Mouse (Mus musculus) MEL (cell line): ENCODE measurements around the gene Avp. TPM values are rescaled to one million over a fixed set of nuclear protein-coding genes. Genes with fewer than 3 reads are reported as not detected.

Experiments
- DNase-seq: peaks from one replicate; pipeline ENCODE4 v3.0.0; 2011; ENCODE audit warnings: low read depth, low spot score
- H3K27ac ChIP-seq: 2 replicates; pipeline ENCODE4 v1.5.1; 2012; ENCODE audit warnings: low read depth, mild to moderate bottlenecking, control low read depth, low read length, moderate library complexity; ENCODE audit not compliant: control insufficient read depth
- H3K27me3 ChIP-seq, 2 experiments: fragments of 150-350 bp in 1 of 2; sonication (generic) in 1 of 2; 2 replicates each; pipeline ENCODE4 v1.6.1; 2012; ENCODE audit warnings: low read length in 2 of 2, mild to moderate bottlenecking in 2 of 2, improper control_type of control experiment in 1 of 2, moderate library complexity in 1 of 2; ENCODE audit not compliant: insufficient read depth in 2 of 2, control insufficient read depth in 1 of 2
- H3K36me3 ChIP-seq, 2 experiments: 2 replicates each; pipeline ENCODE4 v1.6.1; 2012 to 2014; ENCODE audit warnings: low read length in 2 of 2, improper control_type of control experiment in 1 of 2, inconsistent platforms in 1 of 2, mild to moderate bottlenecking in 1 of 2; ENCODE audit not compliant: insufficient read depth in 2 of 2, control insufficient read depth in 1 of 2
- H3K4me1 ChIP-seq, 2 experiments: fragments of 150-350 bp in 1 of 2; sonication (generic) in 1 of 2; 2 replicates each; pipeline ENCODE4 v1.6.1; 2012; ENCODE audit warnings: low read length in 2 of 2, improper control_type of control experiment in 1 of 2, mild to moderate bottlenecking in 1 of 2; ENCODE audit not compliant: insufficient read depth in 2 of 2, control insufficient read depth in 1 of 2
- H3K4me3 ChIP-seq, 2 experiments: fragments of 150-350 bp in 1 of 2; sonication (generic) in 1 of 2; 2 replicates each; pipeline ENCODE4 v1.5.1; 2012; ENCODE audit warnings: low read depth in 2 of 2, low read length in 2 of 2, mild to moderate bottlenecking in 2 of 2, moderate library complexity in 2 of 2, control low read depth in 1 of 2, improper control_type of control experiment in 1 of 2; ENCODE audit not compliant: control insufficient read depth in 1 of 2, insufficient read depth in 1 of 2
- H3K79me2 ChIP-seq: 2 replicates; pipeline ENCODE4 v1.6.1; 2012; ENCODE audit warnings: mild to moderate bottlenecking, low read length, moderate library complexity; ENCODE audit not compliant: control insufficient read depth, poor library complexity, insufficient read depth
- H3K9ac ChIP-seq: 2 replicates; pipeline ENCODE4 v1.6.1; 2012; ENCODE audit warnings: low read depth, mild to moderate bottlenecking, control low read depth, low read length, moderate library complexity; ENCODE audit not compliant: control insufficient read depth, poor library complexity, severe bottlenecking
- H3K9me3 ChIP-seq: fragments of 150-350 bp; sonication (generic); replicated peaks from 2 replicates; pipeline ENCODE4 v1.6.1; 2012; ENCODE audit warnings: mild to moderate bottlenecking, low read length, improper control_type of control experiment, moderate library complexity; ENCODE audit not compliant: insufficient read depth
- BHLHE40 ChIP-seq: IDR thresholded peaks from 2 replicates; pipeline ENCODE4 v1.6.1; 2012; ENCODE audit warnings: low read depth, mild to moderate bottlenecking, inconsistent platforms, low read length, improper control_type of control experiment, borderline replicate concordance
- CHD1 ChIP-seq: IDR thresholded peaks from 2 replicates; pipeline ENCODE4 v1.6.1; 2012; ENCODE audit warnings: low read depth, mild to moderate bottlenecking, inconsistent platforms, low read length, improper control_type of control experiment
- CHD2 ChIP-seq: IDR thresholded peaks from 2 replicates; pipeline ENCODE4 v1.6.1; 2011; ENCODE audit warnings: low read length, improper control_type of control experiment
- E2F4 ChIP-seq: IDR thresholded peaks from 2 replicates; pipeline ENCODE4 v1.6.1; 2011; ENCODE audit warnings: low read depth, low read length, improper control_type of control experiment, borderline replicate concordance
- ELF1 ChIP-seq: IDR thresholded peaks from 2 replicates; pipeline ENCODE4 v1.6.1; 2014; ENCODE audit warnings: low read depth, mild to moderate bottlenecking, inconsistent platforms, low read length, improper control_type of control experiment, moderate library complexity
- EP300 ChIP-seq, 2 experiments: IDR thresholded peaks; 2 replicates each; pipeline ENCODE4 v1.6.1; 2011; ENCODE audit warnings: improper control_type of control experiment in 2 of 2, low read length in 2 of 2, low read depth in 1 of 2, mild to moderate bottlenecking in 1 of 2
- ETS1 ChIP-seq: IDR thresholded peaks from 2 replicates; pipeline ENCODE4 v1.6.1; 2012; ENCODE audit warnings: low read depth, mild to moderate bottlenecking, inconsistent platforms, low read length, improper control_type of control experiment, moderate library complexity
- GABPA ChIP-seq: IDR thresholded peaks from 2 replicates; pipeline ENCODE4 v1.6.1; 2012; ENCODE audit warnings: low read depth, mild to moderate bottlenecking, inconsistent platforms, low read length, improper control_type of control experiment, moderate library complexity
- GATA1 ChIP-seq: IDR thresholded peaks from 2 replicates; pipeline ENCODE4 v1.6.1; 2011; ENCODE audit warnings: low read depth, low read length, improper control_type of control experiment
- HCFC1 ChIP-seq: IDR thresholded peaks from 2 replicates; pipeline ENCODE4 v1.6.1; 2012; ENCODE audit warnings: low read depth, mild to moderate bottlenecking, inconsistent platforms, low read length, improper control_type of control experiment, moderate library complexity
- JUND ChIP-seq: IDR thresholded peaks from 2 replicates; pipeline ENCODE4 v1.6.1; 2011; ENCODE audit warnings: low read depth, mild to moderate bottlenecking, improper control_type of control experiment, low read length
- KAT2A ChIP-seq: conservative IDR thresholded peaks from 2 replicates; pipeline ENCODE4 v1.6.1; 2012; ENCODE audit warnings: low read depth, low read length, improper control_type of control experiment, inconsistent platforms
- MAFK ChIP-seq: IDR thresholded peaks from 2 replicates; pipeline ENCODE4 v1.6.1; 2011; ENCODE audit warnings: low read depth, mild to moderate bottlenecking, low read length, improper control_type of control experiment, borderline replicate concordance
- MAX ChIP-seq: IDR thresholded peaks from 2 replicates; pipeline ENCODE4 v1.6.1; 2011; ENCODE audit warnings: low read length, improper control_type of control experiment
- MAZ ChIP-seq: IDR thresholded peaks from 2 replicates; pipeline ENCODE4 v1.6.1; 2012; ENCODE audit warnings: low read depth, mild to moderate bottlenecking, inconsistent platforms, low read length, improper control_type of control experiment
- MEF2A ChIP-seq: IDR thresholded peaks from 2 replicates; pipeline ENCODE4 v1.6.1; 2014; ENCODE audit warnings: low read depth, mild to moderate bottlenecking, inconsistent platforms, low read length, improper control_type of control experiment; ENCODE audit not compliant: poor library complexity, insufficient replicate concordance, severe bottlenecking; ENCODE audit errors: extremely low read depth
- MXI1 ChIP-seq: IDR thresholded peaks from 2 replicates; pipeline ENCODE4 v1.6.1; 2011; ENCODE audit warnings: mild to moderate bottlenecking, low read depth, low read length, improper control_type of control experiment
- MYC ChIP-seq: IDR thresholded peaks from 2 replicates; pipeline ENCODE4 v1.6.1; 2011; ENCODE audit warnings: low read depth, mild to moderate bottlenecking, low read length, improper control_type of control experiment, moderate library complexity
- NELFE ChIP-seq: IDR thresholded peaks from 2 replicates; pipeline ENCODE4 v1.6.1; 2011; ENCODE audit warnings: low read depth, low read length, improper control_type of control experiment
- NRF1 ChIP-seq: IDR thresholded peaks from 2 replicates; pipeline ENCODE4 v1.6.1; 2014; ENCODE audit warnings: low read depth, mild to moderate bottlenecking, inconsistent platforms, low read length, improper control_type of control experiment, moderate library complexity; ENCODE audit not compliant: poor library complexity, insufficient read depth, severe bottlenecking
- POLR2AphosphoS2 ChIP-seq: IDR thresholded peaks from 2 replicates; pipeline ENCODE4 v1.6.1; 2011; ENCODE audit warnings: low read length, improper control_type of control experiment
- RAD21 ChIP-seq: IDR thresholded peaks from 2 replicates; pipeline ENCODE4 v1.6.1; 2011; ENCODE audit warnings: mild to moderate bottlenecking, low read depth, low read length, improper control_type of control experiment
- RCOR1 ChIP-seq: IDR thresholded peaks from 2 replicates; pipeline ENCODE4 v1.6.1; 2012; ENCODE audit warnings: low read depth, mild to moderate bottlenecking, inconsistent platforms, low read length, improper control_type of control experiment
- SIN3A ChIP-seq: IDR thresholded peaks from 2 replicates; pipeline ENCODE4 v1.6.1; 2012; ENCODE audit warnings: low read length, improper control_type of control experiment, inconsistent platforms
- SMC3 ChIP-seq: IDR thresholded peaks from 2 replicates; pipeline ENCODE4 v1.6.1; 2011; ENCODE audit warnings: low read depth, low read length, improper control_type of control experiment
- TBP ChIP-seq: IDR thresholded peaks from 2 replicates; pipeline ENCODE4 v1.8.0; 2011; ENCODE audit warnings: low read depth, low read length, improper control_type of control experiment
- TCF12 ChIP-seq: IDR thresholded peaks from 2 replicates; pipeline ENCODE4 v1.6.1; 2014; ENCODE audit warnings: low read depth, mild to moderate bottlenecking, inconsistent platforms, low read length, improper control_type of control experiment, moderate library complexity
- USF1 ChIP-seq: IDR thresholded peaks from 2 replicates; pipeline ENCODE4 v1.6.1; 2014; ENCODE audit warnings: low read depth, mild to moderate bottlenecking, inconsistent platforms, low read length, improper control_type of control experiment, moderate library complexity
- USF2 ChIP-seq, 2 experiments: IDR thresholded peaks; 2 replicates each; pipeline ENCODE4 v1.6.1; 2011 to 2012; ENCODE audit warnings: improper control_type of control experiment in 2 of 2, low read length in 2 of 2, borderline replicate concordance in 1 of 2, inconsistent platforms in 1 of 2, low read depth in 1 of 2, mild to moderate bottlenecking in 1 of 2; ENCODE audit not compliant: insufficient read depth in 1 of 2
- ZC3H11A ChIP-seq: IDR thresholded peaks from 2 replicates; pipeline ENCODE4 v1.6.1; 2012; ENCODE audit warnings: low read depth, mild to moderate bottlenecking, inconsistent platforms, low read length, improper control_type of control experiment
- ZKSCAN1 ChIP-seq: IDR thresholded peaks from 2 replicates; pipeline ENCODE4 v1.6.1; 2012; ENCODE audit warnings: low read depth, mild to moderate bottlenecking, inconsistent platforms, low read length, improper control_type of control experiment, moderate library complexity
- ZMIZ1 ChIP-seq: IDR thresholded peaks from 2 replicates; pipeline ENCODE4 v1.6.1; 2012; ENCODE audit warnings: low read depth, mild to moderate bottlenecking, inconsistent platforms, low read length, improper control_type of control experiment, moderate library complexity
- ZNF384 ChIP-seq: IDR thresholded peaks from 2 replicates; pipeline ENCODE4 v1.6.1; 2012; ENCODE audit warnings: low read depth, mild to moderate bottlenecking, inconsistent platforms, low read length, improper control_type of control experiment
- polyA plus RNA-seq, 2 experiments: library from polyadenylated mRNA; stranded (reverse) in 1 of 2; unstranded in 1 of 2; fragments of >175 nt in 1 of 2; fragments of >200 nt in 1 of 2; gene quantifications; 2 replicates each; pipeline versions ENCODE4 v1.2.1 to v1.2.4; 2012; ENCODE audit warnings: low replicate concordance in 2 of 2, low read depth in 1 of 2; ENCODE audit not compliant: insufficient read length in 2 of 2, insufficient read depth in 1 of 2, missing spikeins in 1 of 2
- total RNA-seq: library from RNA; depleted of rRNA; stranded (reverse); fragments of 300-350 nt; gene quantifications from 2 replicates; pipeline ENCODE4 v1.2.3, GENCODE M21; 2012

The Avp gene
- total and polyA plus RNA-seq, 3 experiments = not detected

DNA sequence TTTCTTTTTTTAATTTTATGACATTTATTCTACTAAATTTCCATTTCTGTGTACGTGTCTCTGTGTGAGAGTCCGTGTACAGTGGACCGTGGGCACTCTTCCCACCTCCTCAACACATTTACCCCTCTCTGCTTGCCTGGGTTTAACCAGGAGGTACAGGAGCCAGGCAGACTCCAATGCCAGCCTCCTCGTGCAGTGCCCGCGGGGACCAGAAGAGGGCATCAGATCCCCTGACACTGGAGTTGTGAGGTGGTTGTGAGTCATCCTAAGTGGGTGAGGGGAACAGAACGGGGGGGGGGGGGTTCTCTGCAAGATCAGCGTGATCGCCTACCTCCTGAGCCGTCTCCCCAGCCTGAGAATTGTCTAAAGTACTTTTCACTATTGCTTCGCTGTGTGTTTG lies 4.2 kb downstream of the Avp start (continued):
- TF ChIP-seq BHLHE40 = peak; percentile 60; the same call in 1 of the 2 replicates
- TF ChIP-seq USF1 = no peak
- no peak for TF ChIP-seq NRF1
- TF ChIP-seq CHD2 = no peak
- TF ChIP-seq ZMIZ1 = no peak
- no peak for TF ChIP-seq ZKSCAN1
- TF ChIP-seq POLR2AphosphoS2 = no peak
- no peak for TF ChIP-seq ETS1
- TF ChIP-seq SIN3A = peak; percentile 29; the same call in 1 of the 2 replicates
- TF ChIP-seq JUND = peak; percentile 78; the same call in 1 of the 2 replicates
- TF ChIP-seq GABPA = no peak
- peak; percentile 69 for TF ChIP-seq RAD21
- TF ChIP-seq KAT2A = no peak
- 0 out of 2 replicates have a peak, but pooled peaks have one; percentile 12 for TF ChIP-seq MYC
- TF ChIP-seq E2F4 = no peak

DNA sequence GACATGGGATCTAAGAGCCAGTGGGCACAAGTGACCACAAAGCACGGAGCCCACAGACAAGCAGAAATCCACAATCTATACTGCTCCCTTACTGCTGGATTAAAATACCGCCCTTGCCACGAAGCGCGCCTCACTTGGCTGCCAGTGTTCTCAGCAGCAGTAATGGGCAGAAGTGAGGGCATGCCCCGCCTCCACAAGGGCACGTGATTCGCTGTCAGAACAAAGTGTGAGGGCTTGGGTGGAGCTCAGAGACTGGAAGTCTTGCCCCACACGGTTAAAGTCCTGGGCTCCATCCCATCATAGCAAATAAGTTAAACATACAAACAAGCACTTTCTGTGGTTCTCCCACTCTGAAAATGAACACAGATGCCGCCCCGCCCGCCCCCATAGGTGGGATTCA lies 4.7 kb downstream of the Avp start:
- DNase-seq = peak; percentile 90
- TF ChIP-seq ETS1 (no peak), RCOR1 (no peak), NELFE (no peak; the same call in 1 of the 2 replicates), HCFC1 (no peak; the same call in 1 of the 2 replicates), MAZ (no peak), GATA1 (no peak), ZNF384 (no peak), ZMIZ1 (no peak), MXI1 (peak; percentile 87), BHLHE40 (peak; percentile 81; the same call in 1 of the 2 replicates), MYC (0 out of 2 replicates have a peak, but pooled peaks have one; percentile 28), MEF2A (no peak), E2F4 (no peak), CHD2 (no peak), ELF1 (no peak), SMC3 (peak; percentile 33; the same call in 1 of the 2 replicates), NRF1 (no peak), USF2 (IDR thresholded peaks at IDR 0.05; ENCODE audit: borderline replicate concordance in 1 of 2, insufficient read depth in 1 of 2, low read depth in 1 of 2, low read length in 2 of 2) (peak; percentile 36 to 83; a peak in 3 of 4 replicates), MAFK (no peak), TCF12 (0 out of 2 replicates have a peak, but pooled peaks have one; percentile 24), ZKSCAN1 (no peak), KAT2A (no peak), EP300 (IDR thresholded peaks at IDR 0.05; ENCODE audit: low read depth in 1 of 2, low read length in 2 of 2) (no peak), CHD1 (no peak), MAX (peak; percentile 95), USF1 (peak; percentile 97), TBP (0 out of 2 replicates have a peak, but pooled peaks have one; percentile 50), ZC3H11A (no peak), RAD21 (no peak; the same call in 1 of the 2 replicates)

More for the DNA sequence above, 4.7 kb downstream of the Avp start:
- Histone ChIP-seq H3K4me1 (peaks cover 0 to 10% of the 10 kb centered on the region in 2 experiments; a peak in 1 of 4 replicates), H3K79me2 (no peaks in the 10 kb centered on the region), H3K36me3 (0 out of 4 replicates have a peak, but pooled peaks cover 0 to 2% of the 10 kb centered on the region in 2 experiments), H3K27me3 (no peaks in the 10 kb centered on the region), H3K4me3 (peak overlapping the region; percentile 29 to 40; a peak in 3 of 4 replicates), H3K27ac (no peak overlapping the region), H3K9ac (peak overlapping the region; percentile 44), H3K9me3 (no peaks in the 10 kb centered on the region)
